Mouse (Mus musculus) limb, embryonic 12.5 days (tissue): ENCODE measurements around the gene Fam229b. TPM values are rescaled to one million over a fixed set of nuclear protein-coding genes. Genes with fewer than 3 reads are reported as not detected.

ENCODE experiments used
- ATAC-seq: fragments of 200-750 bp; cut with Nextera tagmentation; 2 replicates; pipeline ENCODE4 v1.8.0; 2017; ENCODE audit warnings: low read depth, moderate TSS enrichment; ENCODE audit not compliant: insufficient number of reproducible peaks, insufficient read depth, low FRiP score, low TSS enrichment
- H3K27ac ChIP-seq: fragments of 300-500 bp; sonication (generic); 2 replicates; pipeline ENCODE4 v1.5.1; 2016; ENCODE audit warnings: mild to moderate bottlenecking, moderate library complexity
- H3K27me3 ChIP-seq: fragments of 300-500 bp; sonication (generic); 2 replicates; pipeline ENCODE4 v1.6.1; 2016; ENCODE audit warnings: mild to moderate bottlenecking, moderate library complexity
- H3K36me3 ChIP-seq: fragments of 300-500 bp; sonication (generic); 2 replicates; pipeline ENCODE4 v1.6.1; 2016; ENCODE audit warnings: mild to moderate bottlenecking, moderate library complexity
- H3K4me1 ChIP-seq: fragments of 300-500 bp; sonication (generic); replicated peaks from 2 replicates; pipeline ENCODE4 v1.6.1; 2016
- H3K4me2 ChIP-seq: fragments of 300-500 bp; sonication (generic); 2 replicates; pipeline ENCODE4 v1.6.1; 2016; ENCODE audit warnings: mild to moderate bottlenecking, moderate library complexity
- H3K4me3 ChIP-seq: fragments of 300-500 bp; sonication (generic); replicated peaks from 2 replicates; pipeline ENCODE4 v1.5.1; 2016; ENCODE audit warnings: mild to moderate bottlenecking
- H3K9ac ChIP-seq: fragments of 300-500 bp; sonication (generic); replicated peaks from 2 replicates; pipeline ENCODE4 v1.6.1; 2016; ENCODE audit warnings: mild to moderate bottlenecking, moderate library complexity
- H3K9me3 ChIP-seq: fragments of 300-500 bp; sonication (generic); 2 replicates; pipeline ENCODE4 v1.6.1; 2016; ENCODE audit warnings: mild to moderate bottlenecking, moderate library complexity
- WGBS: fragments of 180-500 bp; shearing (Covaris S2); methylation state at CpG from one replicate; pipeline ENCODE4 v1.1.7; 2016; 5-methylcytosine and 5-hydroxymethylcytosine counted together
- polyA plus RNA-seq: library from polyadenylated mRNA; unstranded; fragments of >200 nt; fragmentation: Nextera tagmentation; extraction: Ambion mirVana; gene quantifications from 2 replicates; pipeline ENCODE4 v1.2.1, GENCODE M21; 2016

Gene Fam229b
- 14.9 and 15.1 TPM in 2 replicates for polyA plus RNA-seq

GRCm38 (mm10) chr10:39133462-39134310, at the start of gene Fam229b, which contains the start of gene Tube1:
TSS of gene Fam229b (minus strand) at chr10:39133914.
TSS of gene Tube1 (plus strand) at chr10:39133976.
- Histone ChIP-seq H3K27me3 (no peaks in the 10 kb centered on the region), H3K9ac (peak within 1 kb of the TSS; percentile 74), H3K9me3 (no peaks in the 10 kb centered on the region), H3K4me3 (peak within 1 kb of the TSS; percentile 75), H3K36me3 (peaks cover 18% of the 10 kb centered on the region), H3K4me2 (peak within 1 kb of the TSS; percentile 78), H3K27ac (no peak within 1 kb of the TSS), H3K4me1 (peaks cover 9% of the 10 kb centered on the region)
- peak; percentile 93 for ATAC-seq
- WGBS = 5% methylated on average over 47 of the region's 47 CpGs

- 79% methylated on average over 5 of the region's 5 CpGs for WGBS
- ATAC-seq = no peak
These were observed 43.3 kb upstream of the Fam229b start for GRCm38 (mm10) chr10:39176981-39177380.

GRCm38 (mm10) chr10:39173077-39173476, 39.4 kb upstream of the Fam229b start:
- H3K9me3 ChIP-seq = 0 out of 2 replicates have a peak, but pooled peaks cover 4% of the 10 kb centered on the region
- H3K9ac ChIP-seq = no peak overlapping the region
- H3K4me1 ChIP-seq = peaks cover 42% of the 10 kb centered on the region
- H3K4me3 ChIP-seq = no peak overlapping the region
- H3K36me3 ChIP-seq = no peaks in the 10 kb centered on the region
- H3K4me2 ChIP-seq = peak overlapping the region; percentile 25
- 41% methylated on average over 13 of the region's 13 CpGs for WGBS
- H3K27me3 ChIP-seq = no peaks in the 10 kb centered on the region
- no peak for ATAC-seq
- no peak overlapping the region for H3K27ac ChIP-seq

More at GRCm38 (mm10) chr10:39176981-39177380, 43.3 kb upstream of the Fam229b start:
- H3K36me3 ChIP-seq = no peaks in the 10 kb centered on the region
- H3K27ac ChIP-seq = no peak overlapping the region
- H3K4me3 ChIP-seq = no peak overlapping the region
- no peaks in the 10 kb centered on the region for H3K27me3 ChIP-seq
- H3K9ac ChIP-seq = no peak overlapping the region
- peaks cover 22% of the 10 kb centered on the region for H3K4me1 ChIP-seq
- no peak overlapping the region for H3K4me2 ChIP-seq
- H3K9me3 ChIP-seq = 0 out of 2 replicates have a peak, but pooled peaks cover 4% of the 10 kb centered on the region

- Histone ChIP-seq H3K4me2 (no peak overlapping the region; the same call in 1 of the 2 replicates), H3K27ac (no peak overlapping the region), H3K36me3 (no peaks in the 10 kb centered on the region), H3K4me3 (no peak overlapping the region), H3K4me1 (peaks cover 45% of the 10 kb centered on the region), H3K9ac (no peak overlapping the region), H3K9me3 (no peaks in the 10 kb centered on the region), H3K27me3 (no peaks in the 10 kb centered on the region)
- no peak for ATAC-seq
- 89% methylated on average over 6 of the region's 6 CpGs for WGBS
These were observed 38.8 kb upstream of the Fam229b start for GRCm38 (mm10) chr10:39172540-39172931.

GRCm38 (mm10) chr10:39171603-39172539, 38.2 kb upstream of the Fam229b start:
- WGBS = 19% methylated on average over 26 of the region's 26 CpGs
- peak; percentile 13 for ATAC-seq
- H3K4me2 ChIP-seq = peak overlapping the region; percentile 80
- H3K36me3 ChIP-seq = no peaks in the 10 kb centered on the region
- H3K9me3 ChIP-seq = no peaks in the 10 kb centered on the region
- H3K27me3 ChIP-seq = no peaks in the 10 kb centered on the region
- peak overlapping the region; percentile 72 for H3K27ac ChIP-seq
- H3K9ac ChIP-seq = peak overlapping the region; percentile 38; the same call in 1 of the 2 replicates
- peaks cover 45% of the 10 kb centered on the region for H3K4me1 ChIP-seq
- H3K4me3 ChIP-seq = peak overlapping the region; percentile 41

- H3K4me3 ChIP-seq = peak overlapping the region; percentile 41
- H3K4me2 ChIP-seq = peak overlapping the region; percentile 80
- H3K9me3 ChIP-seq = no peaks in the 10 kb centered on the region
- no peaks in the 10 kb centered on the region for H3K27me3 ChIP-seq
- peak overlapping the region; percentile 72 for H3K27ac ChIP-seq
- no peaks in the 10 kb centered on the region for H3K36me3 ChIP-seq
- under 1% methylated on average over 19 of the region's 19 CpGs for WGBS
- H3K4me1 ChIP-seq = peaks cover 45% of the 10 kb centered on the region
- ATAC-seq = peak; percentile 76
- H3K9ac ChIP-seq = peak overlapping the region; percentile 38; the same call in 1 of the 2 replicates
These were observed 37.4 kb upstream of the Fam229b start for GRCm38 (mm10) chr10:39171134-39171533.

- Histone ChIP-seq H3K9ac (no peak overlapping the region), H3K9me3 (no peaks in the 10 kb centered on the region), H3K27ac (no peak overlapping the region), H3K4me3 (0 out of 2 replicates have a peak overlapping the region, but pooled peaks have one; percentile 41), H3K4me2 (peak overlapping the region; percentile 80), H3K4me1 (peaks cover 45% of the 10 kb centered on the region), H3K36me3 (no peaks in the 10 kb centered on the region), H3K27me3 (no peaks in the 10 kb centered on the region)
- no peak for ATAC-seq
- WGBS = 13% methylated on average over 6 of the region's 6 CpGs
These were observed 37.0 kb upstream of the Fam229b start for GRCm38 (mm10) chr10:39170706-39171105.

- H3K27ac ChIP-seq = no peak overlapping the region
- peak overlapping the region; percentile 80 for H3K4me2 ChIP-seq
- ATAC-seq = no peak; the same call in 1 of the 2 replicates
- no peak overlapping the region for H3K9ac ChIP-seq
- H3K36me3 ChIP-seq = no peaks in the 10 kb centered on the region
- peaks cover 43% of the 10 kb centered on the region for H3K4me1 ChIP-seq
- no peaks in the 10 kb centered on the region for H3K9me3 ChIP-seq
- H3K27me3 ChIP-seq = no peaks in the 10 kb centered on the region
- H3K4me3 ChIP-seq = peak overlapping the region; percentile 28
- whole genome bisulfite sequencing = 3% methylated on average over 8 of the region's 8 CpGs
These were observed 36.5 kb upstream of the Fam229b start for GRCm38 (mm10) chr10:39170181-39170580.

GRCm38 (mm10) chr10:39169642-39170041, 35.9 kb upstream of the Fam229b start:
- H3K9ac ChIP-seq = no peak overlapping the region
- no peaks in the 10 kb centered on the region for H3K27me3 ChIP-seq
- peak overlapping the region; percentile 80 for H3K4me2 ChIP-seq
- no peaks in the 10 kb centered on the region for H3K9me3 ChIP-seq
- WGBS = 24% methylated on average over 9 of the region's 9 CpGs
- H3K4me1 ChIP-seq = peaks cover 38% of the 10 kb centered on the region
- peak overlapping the region; percentile 28 for H3K4me3 ChIP-seq
- peak overlapping the region; percentile 23; the same call in 1 of the 2 replicates for H3K27ac ChIP-seq
- ATAC-seq = no peak
- H3K36me3 ChIP-seq = no peaks in the 10 kb centered on the region

- Histone ChIP-seq H3K4me2 (no peak overlapping the region), H3K9me3 (no peaks in the 10 kb centered on the region), H3K4me1 (peaks cover 39% of the 10 kb centered on the region), H3K4me3 (no peak overlapping the region), H3K36me3 (no peaks in the 10 kb centered on the region), H3K27me3 (no peaks in the 10 kb centered on the region), H3K9ac (no peak overlapping the region), H3K27ac (no peak overlapping the region)
- WGBS = 65% methylated on average over 11 of the region's 11 CpGs
- no peak for ATAC-seq
These were observed 33.9 kb upstream of the Fam229b start for GRCm38 (mm10) chr10:39167611-39168010.
